Mouse (Mus musculus) erythroblast, embryonic 14.5 days (primary cell): ENCODE data around the gene Olfr1024.

Experiments used
- GATA1 ChIP-seq: IDR thresholded peaks from 2 replicates; pipeline ENCODE4 v1.6.1; 2012; ENCODE audit warnings: low read length, inconsistent platforms, mixed read lengths
- TAL1 ChIP-seq: IDR thresholded peaks from 3 replicates; pipeline ENCODE4 v1.6.1; 2012; ENCODE audit warnings: low read length, inconsistent platforms, mixed read lengths

- TF ChIP-seq TAL1 (no peak), GATA1 (no peak)
Measured at GRCm38 (mm10) chr2:85914893-85915292, 10.0 kb upstream of the Olfr1024 start, which contains the start of gene Olfr1025-ps1.
